Mouse (Mus musculus) monocyte, adult 5-6 weeks (primary cell): Measurements from ENCODE around the gene Serpinb1b. TPM values are rescaled to one million over a fixed set of nuclear protein-coding genes. Genes with fewer than 3 reads are reported as not detected.
"Not testable (repeated sequence)": the region's sequence is repeated elsewhere in the genome, so short reads cannot be mapped to it uniquely, and the experiment has no call there.

Experiments
- ATAC-seq: fragments of 153-309, 156-312 bp; replicated peaks from 2 replicates; pipeline ENCODE4 v1.8.0; 2017; ENCODE audit warnings: mild to moderate bottlenecking; ENCODE audit not compliant: low TSS enrichment, insufficient number of reproducible peaks, severe bottlenecking, poor library complexity, low FRiP score
- total RNA-seq: library from RNA; stranded (forward); fragments of 200-1000, 200-491, 200-594 nt; gene quantifications from 3 replicates; pipeline ENCODE4 v1.2.3, GENCODE M21; 2017

Serpinb1b gene
- 0.19 to 2.9 TPM in 2 of 3 replicates, not detected in the other for total RNA-seq

- no peak for ATAC-seq
Measured at GRCm38 (mm10) chr13:33078056-33078705, at the start of gene Serpinb1b. Gene Serpinb1b (plus strand): TSS chr13:33078575.

DNA sequence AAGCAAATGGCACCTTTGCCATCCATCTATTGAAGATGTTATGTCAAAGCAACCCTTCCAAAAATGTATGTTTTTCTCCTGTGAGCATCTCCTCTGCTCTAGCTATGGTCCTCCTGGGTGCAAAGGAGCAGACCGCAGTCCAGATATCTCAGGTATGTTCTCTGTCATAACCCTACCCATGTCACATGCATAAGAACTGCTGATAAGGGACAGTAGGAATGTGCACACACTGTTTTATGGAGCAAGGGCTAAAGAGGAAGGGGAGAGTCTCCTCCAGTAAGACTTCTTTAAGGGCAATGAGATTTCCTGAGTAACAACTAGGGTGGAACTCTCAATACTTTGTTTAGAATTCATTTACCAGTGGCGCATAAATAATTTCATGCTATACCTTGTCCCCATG is 48.9 kb upstream of the Serpinb1b start:
- not testable (repeated sequence) for ATAC-seq

- no peak for ATAC-seq
Measured at GRCm38 (mm10) chr13:33030281-33030680, 48.1 kb upstream of the Serpinb1b start.

- no peak for ATAC-seq
Measured at GRCm38 (mm10) chr13:33035506-33035905, 42.9 kb upstream of the Serpinb1b start.

DNA sequence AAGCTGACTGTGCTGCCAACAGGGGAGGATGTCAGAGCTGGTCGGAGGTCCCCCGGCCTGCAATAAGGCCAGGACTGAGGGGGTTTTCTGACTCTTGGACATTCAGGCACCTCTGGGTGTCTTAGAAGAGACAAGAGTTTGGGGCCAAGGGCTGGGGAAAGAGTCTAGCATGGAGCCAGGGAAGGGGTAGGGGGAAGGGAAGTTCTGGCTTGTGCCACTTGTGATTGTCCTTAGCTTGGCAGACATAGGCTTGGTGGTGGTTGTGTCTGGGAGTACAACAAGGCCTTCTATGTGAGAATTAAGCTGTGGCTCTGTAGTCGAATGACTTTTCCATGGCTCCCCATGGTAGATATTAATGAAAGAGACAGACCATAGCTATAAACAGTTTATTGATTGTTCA is 34.8 kb upstream of the Serpinb1b start:
- ATAC-seq = no peak

DNA sequence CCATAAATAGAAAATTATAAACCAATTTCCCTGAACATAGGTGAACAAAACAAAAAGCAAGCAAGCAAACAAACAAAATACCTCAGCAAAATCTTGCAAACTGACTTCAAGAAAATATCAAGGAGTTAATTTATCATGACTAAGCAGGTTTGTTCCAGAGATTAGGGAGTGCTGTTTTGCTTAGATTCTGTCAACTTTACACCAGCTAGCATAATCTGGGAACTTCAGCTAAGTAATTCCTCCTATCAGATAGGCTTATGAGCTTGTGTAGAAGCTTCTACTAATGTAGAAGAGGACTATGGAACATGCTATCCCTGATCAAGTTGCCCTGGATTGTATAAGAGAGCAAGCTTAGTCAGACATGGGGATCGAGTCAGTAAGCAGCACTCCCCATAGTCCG is 31.1 kb upstream of the Serpinb1b start:
- no peak for ATAC-seq

- no peak for ATAC-seq
Measured at GRCm38 (mm10) chr13:33048187-33048586, 30.2 kb upstream of the Serpinb1b start.

GRCm38 (mm10) chr13:33051697-33052096 is 26.7 kb upstream of the Serpinb1b start:
- ATAC-seq = no peak

DNA sequence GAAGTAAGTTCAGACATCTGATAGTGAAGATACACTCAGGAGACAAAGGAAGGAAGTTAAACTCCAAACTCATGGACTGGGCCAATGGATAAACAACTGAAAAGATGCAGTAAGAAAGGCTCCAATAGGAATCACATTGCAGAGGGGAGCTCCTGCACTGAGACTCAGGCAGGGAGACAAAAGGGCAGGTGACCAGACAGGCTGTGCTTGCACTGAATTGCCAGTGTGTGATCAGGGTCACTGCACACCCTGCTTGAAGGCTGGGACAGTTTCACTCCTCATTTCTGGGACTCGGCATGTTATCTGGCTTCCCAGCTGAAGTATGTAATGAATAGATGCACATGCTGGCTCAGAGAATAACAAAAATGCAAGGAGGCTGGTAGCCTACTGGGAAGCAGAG is 15.3 kb upstream of the Serpinb1b start:
- no peak for ATAC-seq

GRCm38 (mm10) chr13:33067387-33067977 is 10.9 kb upstream of the Serpinb1b start:
- ATAC-seq = no peak

DNA sequence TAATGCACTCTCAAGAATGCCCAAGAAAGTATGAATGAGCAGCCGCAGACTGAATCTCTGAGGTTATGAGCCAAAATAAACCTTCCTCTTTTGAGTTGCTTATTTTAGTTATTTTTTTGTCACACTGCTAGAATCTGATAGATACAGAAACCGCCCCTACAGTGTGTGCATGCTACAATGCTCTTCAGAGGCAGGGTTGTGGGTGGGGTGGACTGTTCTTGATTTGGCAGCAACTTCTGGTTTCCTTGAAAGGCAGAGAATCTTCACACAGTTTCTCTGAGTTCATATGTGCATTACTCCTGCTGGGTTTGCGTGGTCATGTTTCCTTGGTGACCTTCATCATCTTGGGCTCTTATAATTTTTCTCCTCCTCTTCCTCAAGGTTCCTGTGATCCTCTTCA is 10.2 kb upstream of the Serpinb1b start:
- peak; percentile 33; the same call in 1 of the 2 replicates for ATAC-seq

DNA sequence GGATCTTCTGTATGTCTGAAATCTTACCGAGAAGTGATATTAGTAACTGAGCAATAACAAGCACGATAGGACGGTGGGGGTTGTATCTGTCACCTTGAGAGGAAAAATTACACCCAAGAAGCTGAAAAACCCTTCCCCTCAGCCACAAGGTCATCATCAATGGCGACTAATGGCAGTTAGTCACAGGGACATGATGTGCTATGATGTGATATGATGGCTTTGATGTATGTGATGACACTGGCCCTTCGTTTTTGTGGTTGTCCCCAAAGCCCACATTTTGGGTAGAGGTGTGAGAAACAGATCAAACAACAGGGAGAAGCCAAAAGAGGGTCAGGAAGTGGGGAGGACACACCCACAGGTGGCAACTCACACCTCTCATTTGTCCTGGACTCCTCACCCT is 6.6 kb upstream of the Serpinb1b start:
- peak; percentile 76 for ATAC-seq

- ATAC-seq = no peak
Measured at GRCm38 (mm10) chr13:33074029-33074428, 4.3 kb upstream of the Serpinb1b start.

DNA sequence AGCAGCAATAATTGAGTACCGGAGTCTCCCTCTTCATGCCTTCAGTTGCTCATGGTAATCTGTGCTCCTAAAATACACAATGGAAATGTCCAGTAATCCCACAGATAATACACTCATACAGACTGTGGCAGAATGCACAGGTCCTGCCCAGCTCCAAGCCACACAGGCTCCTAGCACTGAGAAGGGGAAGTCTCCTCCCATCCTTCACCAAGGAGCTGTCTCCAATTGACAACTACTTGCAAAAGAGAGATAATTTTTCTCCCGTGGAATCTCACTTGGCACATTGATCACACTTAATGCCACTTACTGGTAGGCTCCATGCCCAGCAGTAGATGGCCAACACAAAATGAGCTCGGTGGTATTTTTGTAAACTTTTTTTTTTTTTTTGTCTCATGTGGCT is 2.1 kb upstream of the Serpinb1b start:
- ATAC-seq = no peak

DNA sequence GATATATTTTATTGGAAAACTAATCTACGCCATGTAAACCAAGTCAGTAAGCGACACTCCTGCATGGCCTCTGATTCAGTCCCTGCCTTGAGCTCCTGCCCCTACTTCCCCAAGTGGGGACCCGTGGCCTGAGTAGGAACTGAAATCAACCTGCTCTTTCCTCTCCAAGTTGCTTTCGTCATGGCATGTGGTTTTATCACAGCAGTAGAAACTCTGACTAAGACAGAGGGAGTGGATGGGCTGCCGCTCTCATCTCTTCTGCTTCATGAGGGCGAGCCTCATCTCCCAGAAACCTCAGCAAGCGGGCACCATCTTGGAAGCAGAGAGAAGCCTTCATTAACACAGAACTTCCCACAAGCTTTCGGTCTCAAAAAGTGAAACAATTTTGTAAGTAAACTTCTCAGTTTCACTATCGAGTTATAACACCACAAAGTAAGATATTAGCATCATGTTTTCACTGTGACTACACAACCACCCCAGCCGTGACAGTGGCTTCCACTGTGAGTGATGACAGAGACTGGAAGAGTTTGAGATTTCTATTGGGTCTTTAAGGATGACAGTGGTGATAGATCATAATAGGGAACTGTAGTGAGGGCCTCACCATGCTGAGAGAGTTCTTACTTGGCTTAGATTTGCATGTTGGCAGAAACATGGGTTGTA is 1.2 kb upstream of the Serpinb1b start:
- ATAC-seq = peak; percentile 86

DNA sequence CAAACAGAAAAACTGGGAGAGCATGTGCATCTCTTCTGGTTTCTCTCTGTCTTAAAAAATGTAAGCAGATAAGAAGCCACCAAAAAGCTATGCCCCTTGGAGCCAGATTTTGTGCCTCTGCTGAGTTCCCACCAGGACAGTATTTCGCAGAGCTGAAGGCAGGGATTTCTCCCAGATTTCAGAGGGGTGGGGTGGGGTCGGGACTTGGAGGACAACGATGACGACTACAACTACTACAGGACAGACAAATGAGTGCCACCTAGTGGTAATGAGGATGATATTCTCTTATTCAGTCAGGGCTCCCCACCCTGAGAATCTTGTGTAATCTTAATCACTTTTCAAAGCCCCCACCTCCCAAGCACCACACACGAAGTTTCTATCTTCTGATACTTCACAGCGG is 1.0 kb downstream of the Serpinb1b start:
- ATAC-seq = no peak

DNA sequence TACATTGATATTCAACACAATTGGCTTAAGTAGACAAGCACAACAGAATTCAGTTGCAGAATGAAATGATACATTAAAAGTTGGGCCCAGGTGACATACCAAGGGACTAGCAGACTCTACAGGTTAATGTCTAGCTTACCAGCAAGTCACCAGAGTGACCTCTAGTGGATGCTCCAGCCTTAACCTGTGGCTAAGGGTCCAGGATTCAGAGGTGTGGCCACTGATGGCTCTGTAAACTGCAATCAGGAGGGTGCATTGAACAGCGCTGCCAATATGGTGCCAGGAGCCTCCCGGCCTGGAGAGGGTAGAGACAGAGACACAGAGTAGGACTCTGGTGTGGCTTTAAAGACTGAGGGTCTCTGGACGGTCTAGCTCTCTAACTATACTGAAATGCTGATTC is 2.0 kb downstream of the Serpinb1b start:
- no peak for ATAC-seq

DNA sequence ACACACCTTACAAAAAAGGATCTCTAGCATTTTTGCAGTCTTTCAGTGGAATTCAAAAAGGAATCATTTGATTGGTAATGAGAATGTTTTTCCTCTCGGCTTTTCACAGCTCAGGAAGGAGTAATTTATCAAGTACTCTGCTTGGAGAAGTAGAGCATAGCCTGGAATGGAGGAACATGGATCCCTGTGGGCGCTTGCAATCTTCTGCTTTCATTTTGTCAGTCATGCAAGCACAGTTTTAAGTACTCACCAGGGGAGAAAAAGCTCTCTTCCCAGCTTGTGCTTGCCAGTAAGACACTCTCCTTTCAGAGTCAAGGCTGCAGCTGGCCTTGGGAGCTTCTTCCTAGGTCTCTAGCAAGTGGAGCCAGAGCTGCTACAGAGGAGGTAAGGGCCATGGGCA is 5.5 kb downstream of the Serpinb1b start:
- no peak for ATAC-seq

GRCm38 (mm10) chr13:33084975-33085694 is 6.8 kb downstream of the Serpinb1b start:
- no peak for ATAC-seq
